Mouse (Mus musculus) lung, adult 2 months (tissue): ENCODE results near the gene B3galt2.

Experiments
- CTCF ChIP-seq: fragments of 200-500 bp; IDR thresholded peaks from 2 replicates; pipeline ENCODE4 v1.5.1; 2011; ENCODE audit warnings: mild to moderate bottlenecking, low read length, control low read depth; ENCODE audit not compliant: insufficient read depth
- POLR2A ChIP-seq: fragments of 200-500 bp; IDR thresholded peaks from 2 replicates; pipeline ENCODE4 v1.6.1; 2011; ENCODE audit warnings: low read depth, mild to moderate bottlenecking, control low read depth, low read length, borderline replicate concordance; ENCODE audit errors: extremely low read depth

GRCm38 (mm10) chr1:143632854-143633587 lies 7.4 kb upstream of the B3galt2 start:
- no peak for TF ChIP-seq CTCF
- no peak for TF ChIP-seq POLR2A
